Comparison of ENCODE assay signal across 25 mouse cellular contexts in genomic region chr10:129538862-129539261, GRCm38 (mm10). TPM values are rescaled to one million over a fixed set of nuclear protein-coding genes. Genes with fewer than 3 reads are reported as not detected.
"Had no signal": no experiment of that assay in that cellular context is flagged by ENCODE, and none has a peak within 500 bp of the region (broad histone marks: within the 10 kb centered on the region; RNA-seq: fewer than 3 reads in every experiment).

Gene Olfr792 (plus strand): TSS chr10:129539162.

- DNase-seq: retina, postnatal 1 day; right cerebral cortex, adult 18-20 months; right cerebral cortex, postnatal 14 days; right cerebral cortex, postnatal 25 days; right cerebral cortex, postnatal 4 days; spleen, adult 18-20 months; thymus, adult 18-20 months; thymus, adult 2 months; thymus, postnatal 14 days; thymus, postnatal 25 days; thymus, postnatal 36 days; thymus, postnatal 4 days had no signal

RNA-seq across cellular contexts. Expression of gene Olfr792, which starts in this region (rescaled TPM):
- total RNA-seq: neutrophil, adult 5-6 weeks had no signal
- polyA plus RNA-seq: neural tube, embryonic 13.5 days; neural tube, embryonic 14.5 days; neural tube, embryonic 15.5 days; small intestine, adult 2 months; spleen, adult 2 months; stomach, embryonic 14.5 days; stomach, embryonic 15.5 days; stomach, embryonic 16.5 days; stomach, postnatal 0 days; testis, adult 2 months; thymus, adult 2 months; thymus, postnatal 0 days; urinary bladder, adult 2 months had no signal
